Mouse (Mus musculus) thymus, adult 2 months (tissue): Measurements from ENCODE around the gene Snx19.

ENCODE experiments used
- CTCF ChIP-seq: fragments of 200-500 bp; IDR thresholded peaks from 2 replicates; pipeline ENCODE4 v1.5.1; 2012; ENCODE audit warnings: mild to moderate bottlenecking, control low read depth, low read length, moderate library complexity, borderline replicate concordance; ENCODE audit not compliant: control insufficient read depth, poor library complexity, insufficient read depth; ENCODE audit errors: extremely low read depth
- POLR2A ChIP-seq: fragments of 200-500 bp; IDR thresholded peaks from 2 replicates; pipeline ENCODE4 v1.6.1; 2012; ENCODE audit warnings: mild to moderate bottlenecking, low read length, control low read depth, moderate library complexity; ENCODE audit not compliant: control insufficient read depth, poor library complexity, insufficient read depth; ENCODE audit errors: extremely low read depth

DNA sequence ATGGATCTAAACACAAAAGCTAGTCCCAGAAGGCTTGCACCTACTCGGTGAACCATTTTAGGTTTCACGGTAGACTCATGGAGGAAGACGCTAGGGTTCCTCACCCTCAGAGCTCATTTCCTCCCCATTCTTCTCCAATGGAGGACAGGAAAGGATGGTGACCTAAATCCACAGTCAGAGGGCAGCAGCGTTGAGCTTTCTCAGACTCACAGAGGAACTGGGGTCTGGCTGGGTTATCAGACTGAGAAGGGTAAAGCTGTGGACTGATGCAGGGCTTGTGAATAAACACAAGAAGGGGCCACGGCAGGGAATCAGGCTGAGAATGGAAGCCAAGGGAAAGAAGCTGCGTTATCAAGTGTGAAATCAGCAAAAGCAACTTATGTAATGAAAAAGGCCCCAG lies 29.3 kb downstream of the Snx19 start:
- TF ChIP-seq CTCF (no peak), POLR2A (no peak)
